Mouse (Mus musculus) forebrain, embryonic 10.5 days (tissue): ENCODE results near the gene Tfrc. TPM values are rescaled to one million over a fixed set of nuclear protein-coding genes. Genes with fewer than 3 reads are reported as not detected.
A peak's percentile ranks its signal among the peaks of the same experiment; 100 is the strongest.
"Not testable (repeated sequence)": the region's sequence is repeated elsewhere in the genome, so short reads cannot be mapped to it uniquely, and the experiment has no call there.

Source experiments
- DNase-seq: peaks from one replicate; pipeline ENCODE4 v3.0.0-alpha.2; 2017; ENCODE audit warnings: low spot score; ENCODE audit errors: extremely low spot score
- H3K27ac ChIP-seq: fragments of 300-500 bp; sonication (generic); 2 replicates; pipeline ENCODE4 v1.5.1; 2016; ENCODE audit warnings: mild to moderate bottlenecking
- H3K27me3 ChIP-seq: fragments of 300-500 bp; sonication (generic); 2 replicates; pipeline ENCODE4 v1.6.1; 2016; ENCODE audit warnings: mild to moderate bottlenecking; ENCODE audit not compliant: poor library complexity, severe bottlenecking
- H3K36me3 ChIP-seq: fragments of 300-500 bp; sonication (generic); replicated peaks from 2 replicates; pipeline ENCODE4 v1.6.1; 2016; ENCODE audit warnings: mild to moderate bottlenecking, moderate library complexity
- H3K4me1 ChIP-seq: fragments of 300-500 bp; sonication (generic); 2 replicates; pipeline ENCODE4 v1.6.1; 2016
- H3K4me3 ChIP-seq: fragments of 300-500 bp; sonication (generic); 2 replicates; pipeline ENCODE4 v1.5.1; 2016; ENCODE audit warnings: mild to moderate bottlenecking, moderate library complexity
- H3K9me3 ChIP-seq: fragments of 300-500 bp; sonication (generic); 2 replicates; pipeline ENCODE4 v1.6.1; 2016; ENCODE audit warnings: mild to moderate bottlenecking, moderate library complexity
- WGBS: fragments of 180-500 bp; shearing (Covaris S2); methylation state at CpG from one replicate; pipeline ENCODE4 v1.1.7; 2016; 5-methylcytosine and 5-hydroxymethylcytosine counted together
- polyA plus RNA-seq: library from polyadenylated mRNA; unstranded; fragments of >200 nt; fragmentation: Nextera tagmentation; extraction: Ambion mirVana; gene quantifications from 2 replicates; pipeline ENCODE4 v1.2.1, GENCODE M21; 2016

Tfrc gene
- polyA plus RNA-seq, 1 experiment from 2014 or later = 72.0 TPM

- Histone ChIP-seq H3K4me1 (no peaks in the 10 kb centered on the region), H3K27ac (no peak overlapping the region), H3K4me3 (no peak overlapping the region), H3K9me3 (no peaks in the 10 kb centered on the region), H3K27me3 (no peaks in the 10 kb centered on the region), H3K36me3 (peaks cover 100% of the 10 kb centered on the region)
- no peak for DNase-seq
- WGBS = 96% methylated on average over 8 of the region's 8 CpGs
These were observed 19.4 kb downstream of the Tfrc start for GRCm38 (mm10) chr16:32628140-32628539.

- no peaks in the 10 kb centered on the region for H3K4me1 ChIP-seq
- peaks cover 59% of the 10 kb centered on the region for H3K36me3 ChIP-seq
- no peak overlapping the region for H3K4me3 ChIP-seq
- 88% methylated on average over 4 of the region's 4 CpGs for WGBS
- no peaks in the 10 kb centered on the region for H3K27me3 ChIP-seq
- H3K27ac ChIP-seq = no peak overlapping the region
- DNase-seq = no peak
- no peaks in the 10 kb centered on the region for H3K9me3 ChIP-seq
These were observed 23.7 kb downstream of the Tfrc start for GRCm38 (mm10) chr16:32632328-32632824.

- Histone ChIP-seq H3K4me3 (no peak overlapping the region), H3K9me3 (no peaks in the 10 kb centered on the region), H3K27ac (no peak overlapping the region), H3K4me1 (peaks cover 1% of the 10 kb centered on the region), H3K36me3 (peaks cover 48% of the 10 kb centered on the region), H3K27me3 (no peaks in the 10 kb centered on the region)
- no peak for DNase-seq
- WGBS = 89% methylated on average over 4 of the region's 4 CpGs
These were observed 24.8 kb downstream of the Tfrc start for GRCm38 (mm10) chr16:32633486-32634012.

GRCm38 (mm10) chr16:32634183-32634582 lies 25.5 kb downstream of the Tfrc start:
- Histone ChIP-seq H3K4me3 (no peak overlapping the region), H3K4me1 (peaks cover 4% of the 10 kb centered on the region), H3K27ac (no peak overlapping the region), H3K9me3 (no peaks in the 10 kb centered on the region), H3K27me3 (no peaks in the 10 kb centered on the region), H3K36me3 (peaks cover 41% of the 10 kb centered on the region)
- no peak for DNase-seq
- WGBS = 87% methylated on average over 5 of the region's 5 CpGs

GRCm38 (mm10) chr16:32635314-32635713 lies 26.6 kb downstream of the Tfrc start:
- WGBS = 82% methylated on average over 3 of the region's 3 CpGs
- no peaks in the 10 kb centered on the region for H3K9me3 ChIP-seq
- H3K4me1 ChIP-seq = peaks cover 4% of the 10 kb centered on the region
- no peak overlapping the region for H3K4me3 ChIP-seq
- H3K27me3 ChIP-seq = no peaks in the 10 kb centered on the region
- DNase-seq = no peak
- H3K27ac ChIP-seq = no peak overlapping the region
- peaks cover 30% of the 10 kb centered on the region for H3K36me3 ChIP-seq

- 95% methylated on average over 3 of the region's 3 CpGs for WGBS
- no peak overlapping the region for H3K27ac ChIP-seq
These were observed 27.6 kb downstream of the Tfrc start for GRCm38 (mm10) chr16:32636331-32636730.

GRCm38 (mm10) chr16:32636871-32637521 lies 28.3 kb downstream of the Tfrc start:
- no peak for DNase-seq
- Histone ChIP-seq H3K27ac (no peak overlapping the region), H3K9me3 (no peaks in the 10 kb centered on the region), H3K4me3 (no peak overlapping the region), H3K36me3 (peaks cover 13% of the 10 kb centered on the region), H3K27me3 (no peaks in the 10 kb centered on the region), H3K4me1 (peaks cover 9% of the 10 kb centered on the region)
- WGBS = 46% methylated on average over 6 of the region's 6 CpGs

More at GRCm38 (mm10) chr16:32636331-32636730, 27.6 kb downstream of the Tfrc start:
- Histone ChIP-seq H3K36me3 (peaks cover 20% of the 10 kb centered on the region), H3K9me3 (no peaks in the 10 kb centered on the region), H3K27me3 (no peaks in the 10 kb centered on the region), H3K4me3 (no peak overlapping the region), H3K4me1 (peaks cover 4% of the 10 kb centered on the region)
- DNase-seq = no peak

GRCm38 (mm10) chr16:32638476-32638875 lies 29.8 kb downstream of the Tfrc start:
- peak; percentile 86 for DNase-seq
- Histone ChIP-seq H3K9me3 (no peaks in the 10 kb centered on the region), H3K4me1 (peaks cover 17% of the 10 kb centered on the region), H3K27me3 (no peaks in the 10 kb centered on the region), H3K4me3 (no peak overlapping the region), H3K27ac (no peak overlapping the region), H3K36me3 (no peaks in the 10 kb centered on the region)
- WGBS = 13% methylated on average over 8 of the region's 8 CpGs

- no peaks in the 10 kb centered on the region for H3K9me3 ChIP-seq
- H3K4me3 ChIP-seq = no peak overlapping the region
- WGBS = 93% methylated on average over 5 of the region's 5 CpGs
- no peaks in the 10 kb centered on the region for H3K36me3 ChIP-seq
- no peaks in the 10 kb centered on the region for H3K27me3 ChIP-seq
- DNase-seq = no peak
- H3K27ac ChIP-seq = no peak overlapping the region
- H3K4me1 ChIP-seq = peaks cover 27% of the 10 kb centered on the region
These were observed 31.4 kb downstream of the Tfrc start for GRCm38 (mm10) chr16:32640096-32640495.

- H3K27ac ChIP-seq, H3K4me3 ChIP-seq, H3K9me3 ChIP-seq: not testable (repeated sequence)
These were observed 32.0 kb downstream of the Tfrc start for GRCm38 (mm10) chr16:32640683-32641082.

GRCm38 (mm10) chr16:32641440-32642219 lies 32.9 kb downstream of the Tfrc start:
- no peaks in the 10 kb centered on the region for H3K36me3 ChIP-seq
- no peaks in the 10 kb centered on the region for H3K27me3 ChIP-seq
- peaks cover 42% of the 10 kb centered on the region for H3K4me1 ChIP-seq
- no peak overlapping the region for H3K4me3 ChIP-seq
- 0 out of 2 replicates have a peak overlapping the region, but pooled peaks have one; percentile 25 for H3K27ac ChIP-seq
- DNase-seq = no peak
- WGBS = 69% methylated on average over 20 of the region's 20 CpGs
- no peaks in the 10 kb centered on the region for H3K9me3 ChIP-seq

More at GRCm38 (mm10) chr16:32640683-32641082, 32.0 kb downstream of the Tfrc start:
- not testable (repeated sequence) for H3K27me3 ChIP-seq, H3K36me3 ChIP-seq, DNase-seq
- peaks cover 33% of the 10 kb centered on the region for H3K4me1 ChIP-seq
- WGBS = 72% methylated on average over 2 of the region's 2 CpGs

GRCm38 (mm10) chr16:32642280-32642679 lies 33.6 kb downstream of the Tfrc start:
- no peak overlapping the region for H3K4me3 ChIP-seq
- 74% methylated on average over 13 of the region's 13 CpGs for WGBS

GRCm38 (mm10) chr16:32643661-32644061 lies 34.9 kb downstream of the Tfrc start, which contains the start of gene Tnk2:
Tnk2 (plus strand) TSS chr16:32643874.
- Histone ChIP-seq H3K4me3 (peak within 1 kb of the TSS; percentile 96), H3K27ac (peak within 1 kb of the TSS; percentile 95), H3K9me3 (no peaks in the 10 kb centered on the region), H3K36me3 (no peaks in the 10 kb centered on the region), H3K27me3 (no peaks in the 10 kb centered on the region), H3K4me1 (peaks cover 42% of the 10 kb centered on the region)
- WGBS = under 1% methylated on average over 38 of the region's 40 CpGs
- DNase-seq = peak; percentile 84

More at GRCm38 (mm10) chr16:32642280-32642679, 33.6 kb downstream of the Tfrc start:
- no peak overlapping the region; the same call in 1 of the 2 replicates for H3K27ac ChIP-seq
- no peak for DNase-seq
- H3K4me1 ChIP-seq = peaks cover 45% of the 10 kb centered on the region
- no peaks in the 10 kb centered on the region for H3K36me3 ChIP-seq
- no peaks in the 10 kb centered on the region for H3K27me3 ChIP-seq
- H3K9me3 ChIP-seq = no peaks in the 10 kb centered on the region
